Mouse (Mus musculus) kidney, embryonic 14.5 days (tissue): Measurements from ENCODE around the gene Pnliprp2. TPM values are rescaled to one million over a fixed set of nuclear protein-coding genes. Genes with fewer than 3 reads are reported as not detected.

Experiments
- polyA plus RNA-seq: library from polyadenylated mRNA; unstranded; fragments of >200 nt; fragmentation: Nextera tagmentation; extraction: Ambion mirVana; gene quantifications from 2 replicates; pipeline ENCODE4 v1.2.1, GENCODE M21; 2014

Pnliprp2 gene
- polyA plus RNA-seq, 1 experiment from 2014 or later: 0.18 TPM

Other genes with a start within 250 kb of the Pnliprp2 start
- gene Ccdc172, start 247.7 kb upstream of the Pnliprp2 start, polyA plus RNA-seq: not detected in 2 replicates
- not detected in 2 replicates for gene Pnlip, start 107.2 kb upstream of the Pnliprp2 start, polyA plus RNA-seq
- 0.53 and 0.87 TPM in 2 replicates for gene Pnliprp1, start 30.8 kb upstream of the Pnliprp2 start, polyA plus RNA-seq
- not detected in 2 replicates for gene 1700019N19Rik, start 34.7 kb downstream of the Pnliprp2 start, polyA plus RNA-seq
- 0.54 and 0.70 TPM in 2 replicates for gene Eno4, start 183.7 kb downstream of the Pnliprp2 start, polyA plus RNA-seq
- 8.1 and 9.5 TPM in 2 replicates for gene Hspa12a, start 183.9 kb downstream of the Pnliprp2 start, polyA plus RNA-seq